Mouse (Mus musculus) yolk sac, embryonic 10.5 days (tissue): Measurements from ENCODE around the gene AB124611.
"Not testable (repeated sequence)": the region's sequence is repeated elsewhere in the genome, so short reads cannot be mapped to it uniquely, and the experiment has no call there.

Source experiments
- DNase-seq: peaks from one replicate; pipeline ENCODE4 v3.0.0-alpha.2; 2017; ENCODE audit warnings: low spot score

AB124611 gene

DNA sequence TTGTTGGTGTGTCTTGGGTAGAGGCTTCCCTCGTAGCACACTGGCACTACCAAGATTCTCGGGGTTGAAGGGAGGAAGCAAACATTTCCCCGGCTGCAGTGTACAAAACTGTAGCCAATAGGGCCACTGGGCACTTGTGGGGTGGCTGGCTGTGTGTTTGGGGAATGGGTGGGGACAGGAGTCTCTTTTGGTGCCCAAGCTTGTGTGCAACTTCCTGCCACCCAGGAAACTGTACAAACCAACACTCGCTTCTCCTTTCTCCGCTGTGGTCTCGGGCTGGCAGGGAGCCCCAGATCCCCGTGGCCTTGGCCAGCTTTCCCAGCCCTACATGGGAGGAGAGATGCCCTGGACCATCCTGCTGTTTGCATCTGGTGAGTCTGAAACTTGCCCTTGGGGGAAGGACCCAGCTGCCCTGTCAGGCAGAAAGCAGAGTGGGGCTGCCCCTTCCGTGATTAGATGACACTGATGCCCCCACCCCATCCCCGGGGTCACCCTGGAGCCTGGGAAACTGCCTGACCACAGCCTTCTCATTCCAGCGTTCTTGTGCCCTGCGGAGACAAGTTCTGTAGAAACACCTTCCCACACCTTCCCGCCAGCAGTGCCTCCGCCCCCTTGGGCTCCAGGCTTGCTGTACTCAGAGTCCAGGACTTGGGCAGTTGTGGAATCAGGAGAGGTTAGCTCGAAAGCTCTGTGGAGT lies at the start of gene AB124611:
Gene AB124611, plus strand, starts transcription at position 240 of the 697 bp plus-strand sequence.
- DNase-seq, result no peak

DNA sequence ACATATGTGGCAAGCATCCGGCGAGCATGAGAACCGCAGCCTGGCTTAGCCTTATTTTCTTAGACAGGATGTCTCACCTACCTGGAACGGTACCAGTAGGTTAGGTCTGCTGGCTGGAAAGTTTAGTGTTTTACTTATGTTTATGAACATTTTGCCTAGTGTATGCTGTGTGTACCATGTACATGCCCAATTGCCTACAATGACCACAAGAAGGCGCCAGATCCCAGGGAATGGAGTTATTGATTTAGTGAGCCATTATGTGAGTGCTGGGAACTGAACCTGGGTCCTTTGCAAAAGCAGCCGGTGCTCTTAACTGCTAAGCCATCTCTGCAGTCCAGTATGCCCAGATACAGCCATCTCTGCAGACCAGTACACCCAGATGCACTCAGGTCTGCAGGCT lies 48.3 kb upstream of the AB124611 start:
- DNase-seq, result no peak

DNA sequence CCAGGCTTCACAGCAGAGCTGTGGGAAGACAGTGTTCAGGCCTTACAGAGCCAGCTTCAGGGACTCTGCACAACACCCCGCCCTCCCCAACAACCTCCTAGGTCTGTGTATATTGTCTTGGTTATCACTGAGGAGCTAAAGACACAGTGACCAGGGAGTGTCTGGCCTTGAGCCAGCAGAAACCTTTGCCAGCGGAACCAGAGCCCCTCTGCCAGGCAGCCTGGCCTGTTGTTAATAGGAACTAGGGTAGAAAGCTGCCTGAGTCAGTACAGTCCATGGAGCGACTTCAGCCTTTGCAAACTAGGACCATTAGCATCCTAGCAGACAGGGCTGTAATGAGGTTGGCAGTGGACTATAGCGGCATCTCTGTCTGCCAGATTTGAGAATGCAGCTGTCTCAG lies 41.9 kb upstream of the AB124611 start:
- no peak for DNase-seq

DNA sequence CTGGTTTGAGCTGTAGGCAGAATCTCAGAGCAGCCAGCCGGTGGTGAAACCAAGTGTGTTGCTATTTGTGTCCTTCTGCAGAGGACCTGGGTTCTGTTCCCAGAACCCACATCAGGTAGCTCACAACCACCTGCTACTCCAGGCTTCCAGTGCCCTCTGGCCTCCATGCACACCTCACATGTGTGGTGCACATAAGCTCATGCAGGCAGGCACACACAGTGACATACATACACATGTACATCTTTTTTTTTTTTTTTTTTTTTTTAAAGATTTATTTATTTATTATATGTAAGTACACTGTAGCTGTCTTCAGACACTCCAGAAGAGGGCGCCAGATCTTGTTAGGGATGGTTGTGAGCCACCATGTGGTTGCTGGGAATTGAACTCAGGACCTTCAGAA lies 37.7 kb upstream of the AB124611 start:
- not testable (repeated sequence) for DNase-seq

DNA sequence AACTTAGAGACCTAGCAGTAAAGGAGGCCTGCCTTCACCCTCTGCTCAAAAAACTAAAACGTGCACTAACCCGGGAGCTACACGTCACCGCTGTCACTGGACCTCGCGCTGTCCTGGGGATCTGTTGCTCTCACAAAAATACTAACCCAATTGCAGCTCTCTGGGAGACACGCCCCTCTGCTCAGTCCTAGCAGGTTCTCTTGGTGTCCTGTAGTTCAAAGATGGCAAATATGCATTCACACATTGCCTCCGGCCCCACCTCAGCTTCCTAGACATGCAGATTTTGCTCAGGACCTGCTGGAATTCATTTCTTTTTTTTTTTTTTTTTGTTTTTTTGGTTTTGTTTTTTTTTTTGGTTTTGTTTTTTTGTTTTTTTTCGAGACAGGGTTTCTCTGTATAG lies 35.3 kb upstream of the AB124611 start:
- no peak for DNase-seq

DNA sequence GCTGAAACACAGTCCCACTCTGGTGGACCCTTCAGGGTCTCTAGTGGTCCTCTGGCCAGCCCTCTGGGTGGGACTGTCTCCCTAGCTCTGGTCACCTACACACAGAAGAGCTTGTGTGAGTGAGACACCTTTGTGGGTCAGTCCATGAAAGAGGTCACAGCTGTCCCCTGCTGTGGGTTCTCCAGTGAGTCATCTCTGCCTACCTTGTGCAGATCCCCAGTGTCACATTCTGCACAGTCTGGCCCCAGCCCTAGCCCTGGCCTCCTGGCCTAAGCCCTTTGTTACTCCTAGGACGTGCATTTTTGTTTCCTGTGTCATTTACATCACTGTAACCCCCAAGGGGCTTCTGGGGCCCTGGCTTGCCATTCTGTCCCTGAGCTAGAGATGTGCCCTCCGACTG lies 32.1 kb upstream of the AB124611 start:
- no peak for DNase-seq

DNA sequence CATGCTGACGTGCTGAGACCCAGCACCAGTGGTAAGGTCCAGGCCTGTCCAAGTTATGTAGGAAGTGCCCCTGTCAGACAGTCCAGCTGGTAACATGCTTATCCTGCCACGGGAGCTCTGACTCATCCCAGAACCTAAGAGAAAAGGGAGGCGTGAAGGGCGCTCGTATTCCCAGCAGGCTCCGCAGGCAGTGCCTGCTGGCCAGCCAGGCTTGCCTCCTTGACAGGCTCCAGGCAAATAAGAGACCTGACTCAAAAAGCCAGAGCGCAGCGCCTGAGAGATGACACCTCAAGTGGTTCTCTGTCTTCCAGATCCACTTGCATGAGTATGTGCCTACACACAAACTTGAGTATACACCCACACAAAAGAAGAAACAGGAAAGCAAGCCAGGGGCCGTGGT lies 31.2 kb upstream of the AB124611 start:
- DNase-seq, result no peak

DNA sequence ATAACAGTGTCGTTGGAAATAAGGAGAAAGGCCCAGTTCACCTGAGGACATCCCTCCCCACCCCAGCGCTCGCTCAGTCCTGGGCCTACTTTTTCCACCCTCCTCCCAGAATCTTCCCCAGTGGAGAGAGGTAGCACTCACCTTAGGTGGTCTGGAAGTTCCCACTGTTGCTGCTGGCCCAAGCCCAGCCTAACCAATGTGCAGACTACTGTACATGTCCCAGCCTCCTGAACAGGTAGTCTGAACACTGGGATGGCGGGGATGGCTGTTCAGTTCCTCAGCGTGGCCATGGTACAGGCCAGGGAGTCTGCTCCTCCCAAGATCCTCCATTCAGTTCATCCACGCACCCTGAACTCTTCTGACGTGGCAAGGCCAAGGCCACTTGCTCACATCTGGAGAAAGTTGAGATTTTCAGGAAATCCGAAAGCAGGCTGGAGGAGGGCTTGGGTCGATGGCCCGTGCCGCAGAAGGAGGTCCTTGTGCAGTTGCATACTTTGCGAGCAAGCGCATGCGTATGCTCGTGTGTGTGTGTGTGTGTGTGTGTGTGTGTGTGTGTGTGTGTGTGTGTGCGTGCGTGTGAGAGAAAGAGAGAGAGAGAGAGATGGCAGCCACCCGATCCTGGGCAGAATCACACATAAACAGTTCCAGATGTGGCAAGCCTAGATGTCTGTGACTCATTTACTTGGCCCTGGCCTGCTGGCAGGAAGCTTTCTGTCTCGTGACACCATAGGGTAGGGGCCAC lies 29.5 kb upstream of the AB124611 start:
- peak; percentile 24 for DNase-seq

DNA sequence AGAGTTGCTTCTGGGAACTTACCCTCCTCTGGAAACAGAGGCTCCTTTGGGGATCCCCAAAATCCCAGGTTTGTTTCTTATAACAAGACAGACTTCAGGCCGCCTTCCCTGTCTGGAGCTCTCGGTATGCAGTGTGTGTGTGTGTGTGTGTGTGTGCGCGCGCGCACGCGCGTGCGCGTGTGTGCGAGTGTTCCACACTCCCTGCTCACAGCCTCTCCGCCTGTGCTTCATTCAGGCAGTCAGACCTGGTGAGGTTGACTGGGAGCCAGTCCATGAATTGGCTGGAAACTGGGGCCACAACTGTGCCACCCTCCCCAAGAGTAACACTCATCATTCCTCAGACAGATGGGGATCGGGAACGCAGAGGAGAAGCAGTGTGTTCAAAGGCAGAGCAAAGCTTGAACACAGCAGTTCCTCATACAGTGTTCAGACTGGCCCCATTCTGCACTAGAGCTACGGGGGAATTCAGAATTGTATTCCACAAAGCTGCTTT lies 28.9 kb upstream of the AB124611 start:
- DNase-seq, result no peak

DNA sequence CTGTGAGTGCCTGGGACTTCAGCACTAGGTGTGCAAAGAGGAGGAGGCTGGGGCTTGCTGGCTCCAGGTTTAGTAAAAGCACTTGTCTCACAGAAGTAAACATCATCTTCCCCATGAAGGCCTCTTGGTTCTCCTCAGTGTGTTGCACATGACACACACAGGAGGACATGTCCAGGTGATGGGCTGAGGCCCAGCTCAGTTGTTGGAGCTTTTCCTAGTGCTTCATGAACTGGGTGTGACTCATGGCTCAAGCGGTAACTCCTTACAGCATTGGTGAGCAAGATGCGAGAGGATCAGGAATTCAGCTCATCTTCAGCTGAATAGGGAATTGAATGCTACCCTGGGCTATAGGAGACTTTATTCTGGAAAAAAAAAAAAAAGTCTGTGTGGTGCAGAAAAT lies 28.3 kb upstream of the AB124611 start:
- DNase-seq, result no peak

DNA sequence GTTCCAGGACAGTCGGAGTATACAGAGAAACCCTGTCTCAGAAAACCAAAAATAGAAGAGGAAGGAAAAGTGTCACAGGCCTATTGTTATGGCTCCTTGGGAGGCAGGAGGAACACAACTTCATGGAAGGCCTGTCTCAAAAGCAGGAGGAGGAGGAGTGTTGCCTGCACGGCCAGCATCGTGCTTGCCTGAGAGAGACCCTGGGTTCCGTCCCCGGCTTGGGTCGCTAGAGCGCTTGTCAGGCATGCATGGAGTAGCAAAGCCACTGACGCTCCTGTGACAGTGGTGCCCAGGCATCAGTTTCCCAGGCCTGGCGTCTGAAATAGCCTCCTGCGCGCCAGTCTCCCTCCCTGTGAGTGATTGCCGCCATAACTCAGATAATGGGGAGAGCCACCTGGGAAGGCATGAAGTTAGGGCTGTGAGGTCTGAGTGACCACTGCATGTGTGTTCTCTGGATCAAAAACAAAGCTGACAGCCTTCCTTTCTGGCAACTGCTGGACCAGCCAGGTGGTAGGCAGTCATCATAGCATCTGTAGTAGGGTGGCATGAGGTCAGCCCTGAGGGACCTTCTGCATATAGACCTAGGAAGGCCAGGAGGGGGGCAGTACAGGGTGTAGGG lies 27.6 kb upstream of the AB124611 start:
- DNase-seq, result no peak

DNA sequence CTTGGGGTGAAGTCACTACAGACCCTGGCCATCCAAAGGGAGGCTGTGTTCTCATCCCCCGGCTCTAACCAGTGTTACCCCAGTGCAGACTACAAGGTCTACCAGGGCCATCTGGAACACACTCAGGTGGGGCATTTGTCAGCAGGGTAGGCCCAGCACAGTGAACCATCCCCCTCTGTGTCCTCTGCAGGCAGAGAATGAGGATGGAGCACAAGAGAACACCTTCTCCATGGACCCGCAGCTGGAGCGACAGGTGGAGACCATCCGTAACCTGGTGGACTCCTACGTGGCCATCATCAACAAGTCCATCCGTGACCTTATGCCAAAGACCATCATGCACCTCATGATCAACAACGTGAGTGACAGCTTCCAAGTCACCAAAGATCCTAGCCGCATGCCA lies 22.6 kb upstream of the AB124611 start:
- DNase-seq, result no peak

DNA sequence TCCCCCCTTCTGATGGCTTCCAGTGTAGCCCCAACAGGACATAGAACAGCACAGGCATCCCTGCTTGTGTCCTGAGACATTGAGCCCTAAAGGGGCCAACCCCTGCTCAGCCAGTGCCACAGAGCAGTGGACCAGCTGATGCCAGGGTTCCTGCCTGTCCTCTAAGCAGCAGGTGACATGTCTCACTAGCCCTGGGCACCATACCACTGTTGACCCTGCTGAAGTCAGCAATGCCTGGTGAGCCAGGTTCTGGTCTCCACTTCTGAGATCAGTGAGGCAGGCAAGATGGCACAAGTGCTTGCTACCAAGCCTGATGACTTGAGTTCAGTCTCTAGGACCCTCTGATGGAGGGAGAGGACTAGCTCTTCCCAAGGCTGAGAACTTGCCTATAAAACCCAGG lies 20.2 kb upstream of the AB124611 start:
- no peak for DNase-seq

DNA sequence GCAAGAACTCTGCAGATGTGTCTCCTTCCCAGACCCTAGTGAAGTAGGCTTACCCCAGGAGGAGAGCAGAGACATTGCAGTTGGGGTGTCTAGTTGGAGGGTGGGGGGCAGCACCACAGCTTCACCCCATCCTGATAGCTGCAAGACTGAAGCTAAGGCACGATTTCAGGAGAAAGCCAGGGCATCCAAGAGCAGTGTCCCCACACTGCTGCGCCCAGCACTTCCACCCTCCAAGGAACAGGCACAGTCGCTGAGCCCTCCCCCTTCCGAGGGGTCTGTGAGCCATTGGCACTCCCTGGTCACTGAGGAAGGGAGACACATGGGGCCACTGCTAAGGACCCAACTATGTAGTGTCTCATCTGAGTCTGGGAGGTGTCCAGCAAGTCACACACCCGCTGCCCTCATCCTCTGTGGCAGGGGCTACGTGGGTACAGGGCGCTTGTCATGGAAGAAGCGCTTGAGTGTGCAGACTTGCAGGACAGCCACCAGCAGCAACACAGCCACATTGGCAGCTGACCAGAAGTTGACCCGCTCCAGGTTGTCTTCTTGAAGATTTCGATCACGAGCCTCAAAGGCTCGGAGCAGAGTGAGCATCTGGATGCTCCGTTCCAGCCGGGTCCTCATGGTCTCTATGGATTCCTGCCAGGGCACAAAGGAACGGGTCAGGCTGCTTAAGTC lies 18.1 kb upstream of the AB124611 start:
- no peak for DNase-seq

DNA sequence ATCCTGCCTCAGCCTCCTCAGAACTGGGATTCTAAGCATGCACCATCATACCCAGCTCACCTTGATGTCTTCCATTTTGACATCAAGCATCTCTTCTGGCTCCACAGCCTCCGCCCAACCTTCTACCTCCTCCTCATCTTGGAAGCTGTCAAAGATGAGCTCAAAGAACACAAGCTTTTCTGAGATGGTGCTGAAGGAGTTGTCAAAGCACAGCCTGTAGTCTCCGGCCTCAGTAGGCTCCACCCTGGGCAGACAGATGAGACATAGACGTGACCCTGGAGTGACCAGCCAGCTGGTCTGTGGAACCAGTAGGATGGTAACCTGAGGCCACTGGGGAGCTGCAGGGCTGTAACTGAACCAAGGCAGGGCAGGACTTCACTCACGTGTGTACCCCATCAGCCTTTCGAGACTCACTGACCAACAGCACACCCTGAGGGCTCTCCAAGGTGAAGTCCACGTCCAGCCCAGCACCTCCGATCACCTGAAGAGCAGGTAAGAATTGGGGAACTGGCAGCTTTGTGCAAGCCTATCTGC lies 17.0 kb upstream of the AB124611 start:
- DNase-seq, result no peak

DNA sequence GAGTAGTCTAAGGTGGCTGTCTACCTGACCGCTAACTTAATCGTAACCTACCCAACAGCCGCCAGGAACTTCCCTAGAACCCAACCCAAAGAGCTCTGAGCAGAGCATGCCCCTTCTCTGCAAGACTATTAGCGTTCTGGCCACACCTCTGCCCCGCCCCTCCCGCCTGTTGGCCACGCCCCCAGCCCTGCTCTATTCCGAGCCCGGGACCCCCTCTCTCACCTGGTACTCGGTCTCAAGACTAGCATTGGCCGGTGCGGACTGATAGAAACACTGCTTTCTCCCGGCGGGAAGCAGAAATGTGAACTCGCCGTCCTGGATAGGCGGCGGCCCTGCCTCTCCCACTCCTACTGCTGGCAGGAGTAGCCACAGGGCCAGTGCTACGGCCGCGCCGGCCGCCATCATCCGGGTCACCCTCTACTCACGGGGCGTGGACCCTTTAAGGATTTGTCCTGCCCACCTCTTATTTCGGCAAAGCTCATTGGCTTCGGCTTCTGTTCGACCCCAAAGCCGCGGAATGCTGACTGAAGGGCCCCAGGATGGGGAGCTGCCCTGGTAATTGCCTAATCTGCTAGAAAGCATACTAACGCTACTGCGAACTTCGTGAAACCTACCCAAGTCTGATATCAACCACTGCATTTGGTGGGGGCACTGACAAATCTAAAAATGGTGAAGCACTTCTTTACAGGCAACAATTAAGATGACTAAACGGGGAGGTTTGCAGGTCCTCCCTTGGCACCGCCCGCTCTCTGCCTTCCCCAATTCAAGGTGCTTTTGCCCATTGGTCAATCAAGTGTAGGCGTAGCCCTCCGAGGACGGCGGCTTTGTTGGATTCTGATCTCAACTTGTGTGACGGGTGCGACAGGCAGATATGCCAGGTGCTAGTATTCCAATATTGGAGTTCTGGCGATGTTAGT lies 15.9 kb upstream of the AB124611 start, which contains the start of gene Tmed1:
Gene Tmed1, minus strand, starts transcription at position 481 of the 917 bp plus-strand sequence.
- DNase-seq, result peak; percentile 98

DNA sequence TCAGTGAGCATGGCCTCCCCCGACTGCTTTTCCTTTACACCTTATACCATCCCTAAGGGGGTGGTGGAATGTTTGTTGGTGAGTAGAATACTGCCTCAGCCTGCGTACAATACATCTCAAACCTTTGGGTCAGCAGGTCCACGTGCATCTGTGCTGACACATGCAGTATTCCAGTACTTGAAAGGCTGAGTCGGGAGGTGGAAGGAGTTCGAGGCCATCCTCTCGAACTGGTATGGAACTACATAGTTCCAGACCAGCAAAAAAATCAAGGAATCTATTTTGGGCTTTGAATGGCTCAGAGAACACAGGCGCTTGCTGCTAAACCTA lies 15.3 kb upstream of the AB124611 start:
- no peak for DNase-seq

DNA sequence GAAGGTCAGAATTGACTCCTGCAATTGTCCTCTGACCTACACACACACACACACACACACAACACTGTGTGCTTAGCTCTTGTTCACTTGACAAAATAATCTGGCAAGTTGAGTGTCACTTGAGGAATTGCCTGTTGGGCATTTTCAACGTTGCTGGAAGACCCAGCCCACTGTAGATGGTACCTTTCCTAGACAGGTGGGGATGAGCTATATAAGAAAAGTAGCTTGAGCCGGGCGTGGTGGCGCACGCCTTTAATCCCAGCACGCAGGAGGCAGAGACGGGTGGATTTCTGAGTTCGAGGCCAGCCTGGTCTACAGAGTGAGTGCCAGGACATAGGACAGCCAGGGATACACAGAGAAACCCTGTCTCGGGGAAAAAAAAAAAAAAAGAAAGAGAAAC lies 14.9 kb upstream of the AB124611 start:
- no peak for DNase-seq

DNA sequence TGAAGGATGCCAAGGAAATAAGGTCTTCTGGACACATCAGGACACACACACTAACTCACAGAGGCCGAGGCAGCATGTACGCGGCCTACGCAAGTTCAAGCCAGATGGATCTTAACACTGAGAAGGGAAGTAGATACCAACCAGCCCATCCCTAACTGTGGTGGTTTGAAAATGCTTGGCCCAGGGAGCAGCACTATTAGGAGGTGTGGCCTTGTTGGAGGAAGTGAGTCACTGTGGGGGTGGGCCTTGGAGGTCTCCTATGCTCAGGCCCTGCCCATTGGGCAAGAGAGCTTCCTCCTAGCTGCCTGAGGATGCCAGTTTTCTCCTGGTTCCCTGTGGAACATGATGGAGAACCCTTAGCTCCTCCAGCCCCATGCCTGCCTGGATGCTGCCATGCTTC lies 12.5 kb upstream of the AB124611 start:
- DNase-seq, result no peak

DNA sequence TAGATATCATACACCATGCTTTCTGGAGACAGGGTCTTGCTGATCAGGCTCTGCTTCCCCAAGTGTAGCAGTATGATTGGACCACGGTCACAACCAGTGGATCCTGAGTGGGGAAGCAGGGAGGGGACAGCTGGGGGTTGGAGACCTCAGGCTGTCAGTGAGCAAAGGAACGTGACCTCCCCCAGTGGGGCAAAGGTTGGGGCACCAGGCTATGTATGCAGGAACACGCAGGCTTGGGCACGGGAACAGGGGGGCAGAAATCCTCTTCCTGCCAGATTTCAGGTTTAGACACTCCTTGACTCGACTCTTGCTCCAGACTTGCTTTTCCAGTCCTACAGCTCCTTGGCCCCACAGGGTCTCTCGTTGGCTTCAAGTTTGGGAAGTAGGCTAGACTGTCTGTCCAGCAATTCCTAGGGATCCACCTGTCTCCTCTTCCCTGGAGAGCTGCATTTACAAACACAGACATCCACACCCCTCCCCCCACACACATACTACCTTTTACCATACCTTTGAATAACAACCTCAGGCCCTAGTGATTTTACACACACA lies 8.0 kb upstream of the AB124611 start:
- DNase-seq, result no peak

DNA sequence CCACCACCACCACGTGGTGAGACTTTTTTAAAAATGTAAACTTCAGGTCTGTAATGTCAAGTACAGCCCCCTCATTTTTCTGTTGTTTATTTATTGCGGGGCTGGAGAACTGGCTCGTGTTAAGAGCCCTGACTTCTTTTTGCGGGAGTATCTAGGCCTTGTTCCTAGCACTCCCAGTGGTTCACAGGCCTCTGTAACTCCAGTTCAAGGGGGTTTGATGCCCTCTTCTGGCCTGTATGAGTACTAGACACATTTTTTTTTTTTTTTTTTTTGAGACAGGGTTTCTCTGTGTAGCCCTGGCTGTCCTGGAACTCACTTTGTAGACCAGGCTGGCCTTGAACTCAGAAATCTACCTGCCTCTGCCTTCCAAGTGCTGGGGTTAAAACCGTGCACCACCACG lies 7.3 kb upstream of the AB124611 start:
- not testable (repeated sequence) for DNase-seq
